Mouse (Mus musculus) hindbrain, embryonic 10.5 days (tissue): Measurements from ENCODE around the gene Tecpr1. TPM values are rescaled to one million over a fixed set of nuclear protein-coding genes. Genes with fewer than 3 reads are reported as not detected.
A peak's percentile ranks its signal among the peaks of the same experiment; 100 is the strongest.

Experiments used
- DNase-seq: peaks from one replicate; pipeline ENCODE4 v3.0.0-alpha.2; 2017; ENCODE audit warnings: low spot score
- H3K27ac ChIP-seq: fragments of 300-500 bp; sonication (generic); 2 replicates; pipeline ENCODE4 v1.5.1; 2016; ENCODE audit warnings: mild to moderate bottlenecking, moderate library complexity
- H3K27me3 ChIP-seq: fragments of 300-500 bp; sonication (generic); 2 replicates; pipeline ENCODE4 v1.6.1; 2016; ENCODE audit warnings: mild to moderate bottlenecking; ENCODE audit not compliant: poor library complexity, insufficient read depth, severe bottlenecking
- H3K36me3 ChIP-seq: fragments of 300-500 bp; sonication (generic); 2 replicates; pipeline ENCODE4 v1.6.1; 2016; ENCODE audit warnings: mild to moderate bottlenecking, moderate library complexity
- H3K4me1 ChIP-seq: fragments of 300-500 bp; sonication (generic); replicated peaks from 2 replicates; pipeline ENCODE4 v1.6.1; 2016; ENCODE audit warnings: mild to moderate bottlenecking
- H3K4me3 ChIP-seq: fragments of 300-500 bp; sonication (generic); 2 replicates; pipeline ENCODE4 v1.5.1; 2016; ENCODE audit warnings: mild to moderate bottlenecking, moderate library complexity
- H3K9me3 ChIP-seq: fragments of 300-500 bp; sonication (generic); 2 replicates; pipeline ENCODE4 v1.6.1; 2016; ENCODE audit warnings: mild to moderate bottlenecking, moderate library complexity
- WGBS: fragments of 180-500 bp; shearing (Covaris S2); methylation state at CpG from one replicate; pipeline ENCODE4 v1.1.7; 2016; 5-methylcytosine and 5-hydroxymethylcytosine counted together
- polyA plus RNA-seq: library from polyadenylated mRNA; unstranded; fragments of >200 nt; fragmentation: Nextera tagmentation; extraction: Ambion mirVana; gene quantifications from 2 replicates; pipeline ENCODE4 v1.2.1, GENCODE M21; 2016

Gene Tecpr1
- polyA plus RNA-seq, 1 experiment from 2014 or later: 24.7 TPM

DNA sequence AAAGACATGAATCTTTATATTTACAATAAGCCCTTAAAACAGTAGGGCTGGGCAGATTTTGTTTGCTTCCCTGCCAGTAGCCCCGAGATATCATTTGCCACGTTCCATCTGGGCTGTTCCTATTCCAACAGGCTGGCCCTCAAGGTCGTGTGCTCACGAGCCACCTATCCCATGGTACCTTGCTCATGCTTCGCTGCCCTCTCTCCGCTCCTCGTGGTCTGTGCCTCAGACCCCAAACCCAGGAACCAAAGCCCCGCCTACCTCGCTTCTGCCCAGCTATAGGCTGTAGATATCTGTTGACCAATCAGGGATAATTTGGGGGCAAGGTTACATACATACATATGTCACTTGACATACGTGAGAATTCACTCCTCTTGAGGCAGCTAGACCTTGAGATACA lies 23.9 kb upstream of the Tecpr1 start:
- no peak overlapping the region for H3K4me3 ChIP-seq
- 81% methylated on average over 10 of the region's 10 CpGs for WGBS
- H3K27ac ChIP-seq: no peak overlapping the region
- no peaks in the 10 kb centered on the region for H3K27me3 ChIP-seq
- H3K9me3 ChIP-seq: peaks cover 10% of the 10 kb centered on the region; the same call in 1 of the 2 replicates
- H3K36me3 ChIP-seq: no peaks in the 10 kb centered on the region
- DNase-seq: no peak
- H3K4me1 ChIP-seq: no peaks in the 10 kb centered on the region

DNA sequence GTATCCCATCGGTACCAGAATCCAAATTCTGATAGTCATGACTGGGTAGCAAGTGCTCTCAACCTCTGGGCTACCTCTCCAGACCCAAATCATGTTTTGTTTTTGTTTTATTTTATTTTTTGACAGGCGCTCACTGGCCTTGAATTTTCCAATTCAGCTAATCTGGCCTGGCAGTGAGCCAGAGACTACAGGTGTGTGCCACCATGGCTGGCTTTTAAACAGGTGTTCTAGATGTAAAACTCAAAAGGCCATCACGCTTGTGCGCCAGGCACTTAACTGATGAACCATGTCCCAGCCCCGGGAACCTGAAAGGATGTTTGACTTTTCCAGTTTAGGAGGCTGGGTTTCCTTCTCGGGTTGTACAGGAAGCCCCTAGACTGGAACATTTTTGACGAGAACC lies 23.3 kb upstream of the Tecpr1 start:
- no peaks in the 10 kb centered on the region for H3K27me3 ChIP-seq
- H3K4me1 ChIP-seq: no peaks in the 10 kb centered on the region
- H3K27ac ChIP-seq: no peak overlapping the region
- peaks cover 10% of the 10 kb centered on the region; the same call in 1 of the 2 replicates for H3K9me3 ChIP-seq
- no peaks in the 10 kb centered on the region for H3K36me3 ChIP-seq
- DNase-seq: no peak
- 87% methylated on average over 7 of the region's 7 CpGs for WGBS
- H3K4me3 ChIP-seq: no peak overlapping the region

DNA sequence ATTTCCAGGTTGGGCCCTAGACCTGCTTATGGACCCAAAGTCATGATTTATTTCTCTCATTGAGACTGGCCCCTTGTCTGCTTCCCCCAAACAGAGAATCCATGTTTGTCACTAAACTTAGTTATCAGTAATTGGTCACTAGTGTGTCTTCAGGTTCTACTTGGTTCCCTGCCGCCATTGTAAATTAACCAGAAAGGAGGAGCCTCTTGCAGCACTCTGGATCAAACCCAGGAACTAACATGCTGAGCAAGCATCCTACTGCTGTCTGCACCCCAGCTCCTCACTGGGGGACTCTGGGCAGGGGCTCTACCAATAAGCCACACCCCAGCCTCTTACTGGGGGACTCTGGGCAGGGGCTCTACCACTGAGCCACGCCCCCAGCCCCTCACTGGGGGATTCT lies 22.2 kb upstream of the Tecpr1 start:
- no peak overlapping the region for H3K27ac ChIP-seq
- WGBS: 73% methylated on average over 2 of the region's 2 CpGs

DNA sequence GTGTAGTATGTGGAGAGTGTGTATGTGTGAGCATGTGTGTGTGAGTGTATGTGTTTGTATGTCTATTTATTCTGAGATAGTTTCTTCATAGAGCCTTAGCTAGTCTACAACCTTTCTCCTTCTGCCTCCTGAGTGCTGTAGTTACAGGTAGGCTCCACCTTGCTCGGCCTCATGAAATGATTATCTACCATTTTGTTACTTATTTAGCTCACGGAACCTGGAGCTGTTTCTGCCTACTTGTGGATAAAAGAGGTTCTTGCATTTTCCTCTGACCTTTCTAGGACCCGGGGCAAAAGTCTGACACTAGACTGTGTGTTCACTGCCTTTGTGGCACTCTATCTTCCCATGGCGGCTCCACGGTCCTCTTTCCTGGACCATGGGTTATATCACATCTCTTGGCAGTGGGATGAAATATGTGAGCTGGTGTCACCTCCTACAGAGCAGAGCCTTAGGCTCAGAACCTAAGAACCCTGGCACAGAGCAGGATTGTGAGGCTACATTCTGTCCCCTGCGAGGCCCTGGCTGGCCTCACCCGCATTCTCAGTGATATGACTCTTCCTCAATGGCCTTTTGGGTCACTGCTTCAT lies 20.6 kb upstream of the Tecpr1 start, which contains the start of gene Bri3:
TSS of gene Bri3 (plus strand) at position 537 of the 587 bp plus-strand sequence.
- no peaks in the 10 kb centered on the region for H3K27me3 ChIP-seq
- H3K4me1 ChIP-seq: no peaks in the 10 kb centered on the region
- H3K36me3 ChIP-seq: no peaks in the 10 kb centered on the region
- no peak for DNase-seq
- H3K4me3 ChIP-seq: no peak within 1 kb of the TSS
- H3K9me3 ChIP-seq: no peaks in the 10 kb centered on the region
- 88% methylated on average over 7 of the region's 7 CpGs for WGBS
- no peak within 1 kb of the TSS for H3K27ac ChIP-seq

More for the DNA sequence above, 22.2 kb upstream of the Tecpr1 start:
- Histone ChIP-seq H3K27me3 (no peaks in the 10 kb centered on the region), H3K4me3 (no peak overlapping the region), H3K36me3 (no peaks in the 10 kb centered on the region), H3K9me3 (peaks cover 9% of the 10 kb centered on the region; the same call in 1 of the 2 replicates), H3K4me1 (no peaks in the 10 kb centered on the region)
- DNase-seq: no peak

- Histone ChIP-seq H3K36me3 (no peaks in the 10 kb centered on the region), H3K4me1 (no peaks in the 10 kb centered on the region), H3K27me3 (no peaks in the 10 kb centered on the region), H3K4me3 (no peak overlapping the region), H3K9me3 (no peaks in the 10 kb centered on the region), H3K27ac (no peak overlapping the region)
- DNase-seq: no peak
- 68% methylated on average over 1 of the region's 1 CpGs for WGBS
These were observed 15.6 kb upstream of the Tecpr1 start for GRCm38 (mm10) chr5:144238969-144239368.

DNA sequence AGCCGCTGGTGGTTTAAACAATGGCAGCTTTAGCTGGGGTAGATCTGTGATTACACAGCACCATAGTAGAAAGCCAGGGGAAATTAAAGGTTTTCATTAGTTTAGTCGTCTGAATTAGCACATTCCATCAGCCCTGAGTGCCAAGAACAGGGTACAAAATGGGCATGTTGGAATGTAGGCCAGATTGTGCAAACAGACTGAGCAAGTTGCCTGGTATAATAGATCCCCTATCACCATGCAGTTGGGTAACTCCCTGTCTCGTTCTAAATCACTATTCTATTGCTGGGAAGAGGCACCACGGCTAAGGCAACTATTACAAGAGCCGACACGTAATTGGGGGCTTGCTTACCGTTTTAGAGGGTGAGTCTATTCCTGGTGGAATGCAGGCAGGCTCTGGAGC lies 11.3 kb upstream of the Tecpr1 start:
- no peak overlapping the region for H3K27ac ChIP-seq
- no peak overlapping the region for H3K4me3 ChIP-seq
- H3K4me1 ChIP-seq: no peaks in the 10 kb centered on the region
- WGBS: 85% methylated on average over 7 of the region's 7 CpGs
- no peaks in the 10 kb centered on the region for H3K36me3 ChIP-seq
- no peaks in the 10 kb centered on the region for H3K9me3 ChIP-seq
- no peak for DNase-seq
- no peaks in the 10 kb centered on the region for H3K27me3 ChIP-seq

- Histone ChIP-seq H3K4me3 (no peak overlapping the region), H3K4me1 (no peaks in the 10 kb centered on the region), H3K36me3 (no peaks in the 10 kb centered on the region), H3K9me3 (no peaks in the 10 kb centered on the region), H3K27me3 (no peaks in the 10 kb centered on the region), H3K27ac (no peak overlapping the region)
- WGBS: 71% methylated on average over 6 of the region's 6 CpGs
- no peak for DNase-seq
These were observed 10.8 kb upstream of the Tecpr1 start for GRCm38 (mm10) chr5:144234222-144234621.

GRCm38 (mm10) chr5:144232531-144232930 lies 9.1 kb upstream of the Tecpr1 start:
- 88% methylated on average over 5 of the region's 5 CpGs for WGBS
- DNase-seq: no peak
- Histone ChIP-seq H3K27me3 (no peaks in the 10 kb centered on the region), H3K27ac (no peak overlapping the region), H3K4me1 (no peaks in the 10 kb centered on the region), H3K36me3 (no peaks in the 10 kb centered on the region), H3K4me3 (no peak overlapping the region), H3K9me3 (no peaks in the 10 kb centered on the region)

GRCm38 (mm10) chr5:144231410-144231809 lies 8.0 kb upstream of the Tecpr1 start:
- H3K36me3 ChIP-seq: no peaks in the 10 kb centered on the region
- H3K9me3 ChIP-seq: no peaks in the 10 kb centered on the region
- H3K27ac ChIP-seq: no peak overlapping the region
- H3K4me1 ChIP-seq: no peaks in the 10 kb centered on the region
- no peak overlapping the region for H3K4me3 ChIP-seq
- no peak for DNase-seq
- no peaks in the 10 kb centered on the region for H3K27me3 ChIP-seq
- 83% methylated on average over 1 of the region's 1 CpGs for WGBS

DNA sequence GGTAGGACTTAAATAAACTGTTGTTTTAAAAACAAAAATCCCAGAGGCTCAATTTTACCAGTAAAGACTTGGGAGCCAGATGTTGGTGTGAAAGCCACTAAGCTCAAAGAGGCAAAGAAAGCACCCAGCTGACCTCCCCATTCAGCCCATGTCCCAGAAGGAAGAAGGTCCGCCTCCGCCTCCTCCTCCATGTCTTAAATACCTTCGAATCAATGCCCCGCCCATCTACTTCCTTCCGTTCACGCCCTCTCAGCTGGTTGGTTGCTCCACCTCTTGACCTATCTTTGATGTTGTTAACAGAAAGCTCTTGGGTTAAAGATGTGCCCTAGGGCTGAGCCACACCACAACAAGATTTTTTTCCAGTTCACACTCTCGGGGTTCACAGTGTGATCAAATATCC lies 6.8 kb upstream of the Tecpr1 start:
- Histone ChIP-seq H3K27me3 (no peaks in the 10 kb centered on the region), H3K36me3 (no peaks in the 10 kb centered on the region)

GRCm38 (mm10) chr5:144226220-144226619 lies 2.8 kb upstream of the Tecpr1 start:
- Histone ChIP-seq H3K4me1 (peaks cover 24% of the 10 kb centered on the region), H3K36me3 (no peaks in the 10 kb centered on the region), H3K9me3 (no peaks in the 10 kb centered on the region), H3K27me3 (0 out of 2 replicates have a peak, but pooled peaks cover 4% of the 10 kb centered on the region), H3K27ac (no peak overlapping the region), H3K4me3 (no peak overlapping the region)
- 30% methylated on average over 11 of the region's 11 CpGs for WGBS
- no peak for DNase-seq

More for the DNA sequence above, 6.8 kb upstream of the Tecpr1 start:
- H3K4me1 ChIP-seq: no peaks in the 10 kb centered on the region
- no peak for DNase-seq
- no peak overlapping the region for H3K27ac ChIP-seq
- H3K9me3 ChIP-seq: no peaks in the 10 kb centered on the region
- WGBS: 89% methylated on average over 7 of the region's 7 CpGs
- no peak overlapping the region for H3K4me3 ChIP-seq

DNA sequence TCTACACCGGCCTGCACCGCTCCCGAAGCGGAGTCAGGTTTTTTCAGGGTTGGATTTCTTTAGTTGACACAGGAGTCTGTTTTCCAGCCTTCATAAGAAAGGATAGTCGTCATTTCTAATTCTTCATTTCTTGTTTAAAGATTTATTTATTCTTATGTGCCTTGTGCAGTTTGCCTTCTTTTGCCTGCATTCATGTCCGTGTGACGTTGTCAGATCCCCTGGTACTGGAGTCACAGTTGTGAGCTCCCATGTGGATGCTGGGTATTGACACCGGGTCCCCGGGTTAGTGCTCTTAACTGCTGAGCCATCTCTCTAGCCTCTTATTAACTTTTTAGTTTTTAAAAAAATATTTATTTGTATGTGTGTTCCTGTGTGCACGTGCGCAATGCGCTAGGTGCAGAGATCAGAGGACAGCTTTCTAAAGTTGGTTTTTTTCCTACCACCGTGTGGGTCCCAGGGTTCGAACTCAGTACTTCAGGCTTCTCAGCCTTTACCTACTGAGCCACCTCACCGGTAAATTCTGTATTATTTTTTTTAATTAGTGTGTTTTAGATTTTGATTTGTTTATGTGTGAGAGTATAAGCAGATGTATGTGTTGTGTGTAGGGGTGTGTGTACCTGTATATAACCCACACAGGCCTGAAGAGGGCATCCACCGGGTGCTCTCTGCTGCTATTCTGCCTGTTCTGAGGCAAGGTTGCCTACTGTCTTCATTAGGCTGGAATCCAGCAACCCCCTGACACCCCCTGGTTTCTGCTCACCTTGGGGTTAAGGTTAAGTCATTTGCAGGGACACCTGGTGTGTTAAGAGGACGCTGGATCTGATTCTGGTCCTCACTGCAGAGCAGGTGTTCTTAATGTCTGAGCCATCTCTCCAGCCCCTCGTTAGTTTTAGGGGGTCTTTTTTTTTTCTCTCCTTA lies 743 bp upstream of the Tecpr1 start:
- Histone ChIP-seq H3K27me3 (0 out of 2 replicates have a peak, but pooled peaks cover 4% of the 10 kb centered on the region), H3K4me1 (peaks cover 35% of the 10 kb centered on the region), H3K27ac (peak overlapping the region; percentile 87), H3K36me3 (no peaks in the 10 kb centered on the region), H3K9me3 (no peaks in the 10 kb centered on the region), H3K4me3 (peak overlapping the region; percentile 75)
- 25% methylated on average over 18 of the region's 18 CpGs for WGBS
- no peak for DNase-seq
